Comparison of ENCODE assay signal across 8 mouse cellular contexts in genomic region chrX:37190755-37191104, GRCm38 (mm10). TPM values are rescaled to one million over a fixed set of nuclear protein-coding genes. Genes with fewer than 3 reads are reported as not detected.
DNase-seq lines count a peak whose midpoint lies in the region; ATAC-seq and TF ChIP-seq lines count a peak whose summit lies in the region.

No protein-coding gene starts in this region.

- DNase-seq in liver, adult 2 months (ENCODE audit: extremely low read depth, low read depth, low spot score): no peak
- DNase-seq in liver: no peak
- DNase-seq in embryonic facial prominence, embryonic 10.5 days (ENCODE audit: low spot score): no peak
- no peak for DNase-seq in hindbrain, postnatal 0 days (ENCODE audit: low spot score)
- no peak for DNase-seq in embryo, embryonic 10 days (ENCODE audit: low spot score)
- no peak for DNase-seq in kidney, postnatal 36 days
- no peak for DNase-seq in adrenal gland, postnatal 36 days

- H3K9me3 ChIP-seq in embryonic facial prominence, embryonic 10.5 days: no peaks in the 10 kb centered on the region
- H3K9me3 ChIP-seq in hindbrain, postnatal 0 days (ENCODE audit: low read length): no peaks in the 10 kb centered on the region

- peak; percentile 79 for ATAC-seq in hindbrain, postnatal 0 days

- no peak overlapping the region for H3ac ChIP-seq in myocyte (ENCODE audit: control insufficient read depth, insufficient read length)

- peak overlapping the region; percentile 79 for H3K9ac ChIP-seq in liver, adult 2 months (ENCODE audit: low read depth, low read length)
- H3K9ac ChIP-seq in hindbrain, postnatal 0 days (replicated peaks; ENCODE audit: low read length): peak overlapping the region; percentile 37

- H3K27me3 ChIP-seq in liver, adult 2 months (ENCODE audit: control insufficient read depth, insufficient read depth, low read length): no peaks in the 10 kb centered on the region
- H3K27me3 ChIP-seq in embryonic facial prominence, embryonic 10.5 days (replicated peaks; ENCODE audit: low read depth, poor library complexity, severe bottlenecking): no peaks in the 10 kb centered on the region
- no peaks in the 10 kb centered on the region for H3K27me3 ChIP-seq in hindbrain, postnatal 0 days (ENCODE audit: insufficient read depth, low read length)
- no peaks in the 10 kb centered on the region for H3K27me3 ChIP-seq in myocyte (ENCODE audit: control insufficient read depth, insufficient read depth, insufficient read length)

- TF ChIP-seq CTCF in liver, adult 2 months (IDR thresholded peaks at IDR 0.05; ENCODE audit: low read depth, low read length): no peak
- no peak for TF ChIP-seq CTCF in hindbrain, postnatal 0 days (IDR thresholded peaks at IDR 0.05; ENCODE audit: low read depth)

- no peaks in the 10 kb centered on the region; the same call in 1 of the 2 replicates for H3K36me3 ChIP-seq in liver, adult 2 months (ENCODE audit: control insufficient read depth, insufficient read depth, low read length)
- H3K36me3 ChIP-seq in embryonic facial prominence, embryonic 10.5 days (replicated peaks): no peaks in the 10 kb centered on the region
- H3K36me3 ChIP-seq in hindbrain, postnatal 0 days (ENCODE audit: insufficient read depth, low read length): no peaks in the 10 kb centered on the region
- no peaks in the 10 kb centered on the region for H3K36me3 ChIP-seq in myocyte (ENCODE audit: control insufficient read depth, insufficient read depth)

- peaks cover 5% of the 10 kb centered on the region for H3K4me1 ChIP-seq in liver, adult 2 months (ENCODE audit: control insufficient read depth, insufficient read depth, low read length)
- no peaks in the 10 kb centered on the region for H3K4me1 ChIP-seq in embryonic facial prominence, embryonic 10.5 days
- no peaks in the 10 kb centered on the region for H3K4me1 ChIP-seq in hindbrain, postnatal 0 days (ENCODE audit: insufficient read depth, low read length)

- H3K27ac ChIP-seq in liver, adult 2 months (replicated peaks; ENCODE audit: insufficient read depth, low read depth, low read length): peak overlapping the region; percentile 46; the same call in 1 of the 2 replicates
- peak overlapping the region; percentile 82; the same call in 1 of the 2 replicates for H3K27ac ChIP-seq in embryonic facial prominence, embryonic 10.5 days (replicated peaks)
- H3K27ac ChIP-seq in hindbrain, postnatal 0 days: peak overlapping the region; percentile 75; the same call in 1 of the 2 replicates

- H3K4me3 ChIP-seq in liver, adult 2 months (ENCODE audit: insufficient read depth, low read depth, low read length): peak overlapping the region; percentile 99
- peak overlapping the region; percentile 68 for H3K4me3 ChIP-seq in embryonic facial prominence, embryonic 10.5 days
- peak overlapping the region; percentile 39 for H3K4me3 ChIP-seq in hindbrain, postnatal 0 days (ENCODE audit: low read length)
- H3K4me3 ChIP-seq in myocyte: peak overlapping the region; percentile 65

- 1% methylated on average over 10 of the region's 20 CpGs for WGBS in liver, adult 2 months
- WGBS in embryonic facial prominence, embryonic 10.5 days: 25% methylated on average over 20 of the region's 20 CpGs
- WGBS in hindbrain, postnatal 0 days: 39% methylated on average over 20 of the region's 20 CpGs

- no peaks in the 10 kb centered on the region; the same call in 1 of the 2 replicates for H3K79me2 ChIP-seq in liver, adult 2 months (ENCODE audit: control insufficient read depth, insufficient read depth, low read length)
- no peaks in the 10 kb centered on the region for H3K79me2 ChIP-seq in myocyte (ENCODE audit: control insufficient read depth, insufficient read depth)

- H3K4me2 ChIP-seq in hindbrain, postnatal 0 days (ENCODE audit: low read depth, low read length): peak overlapping the region; percentile 59
- H3K4me2 ChIP-seq in myocyte (ENCODE audit: low read depth): peak overlapping the region; percentile 64

- TF ChIP-seq POLR2A in liver, adult 2 months (IDR thresholded peaks at IDR 0.05; ENCODE audit: extremely low read depth, insufficient read depth, low read length): no peak
- TF ChIP-seq POLR2A in myocyte (IDR thresholded peaks at IDR 0.05; ENCODE audit: insufficient read length, low read depth): no peak

TF ChIP-seq in myocyte, 11 proteins besides CTCF, POLR2A, EP300 and RAD21:
- TF ChIP-seq TCF3 (IDR thresholded peaks at IDR 0.05; ENCODE audit: insufficient read length, low read depth) (no peak), MYOD1 (IDR thresholded peaks at IDR 0.05; ENCODE audit: control insufficient read depth in 1 of 3, insufficient read length in 2 of 3, low read depth in 2 of 3) (no peak), REST (IDR thresholded peaks at IDR 0.05; ENCODE audit: insufficient read depth, insufficient read length) (no peak), MYOG (IDR thresholded peaks at IDR 0.05; ENCODE audit: control insufficient read depth in 1 of 3, insufficient read depth in 1 of 3, insufficient read length in 2 of 3, low read depth in 2 of 3) (no peak), POLR2AphosphoS2 (IDR thresholded peaks at IDR 0.05; ENCODE audit: insufficient read length, low read depth) (no peak), SRF (IDR thresholded peaks at IDR 0.05; ENCODE audit: control insufficient read depth, insufficient read length, low read depth) (no peak), CEBPB (IDR thresholded peaks at IDR 0.05; ENCODE audit: insufficient read depth, poor library complexity, severe bottlenecking) (no peak), TCF12 (IDR thresholded peaks at IDR 0.05; ENCODE audit: insufficient read depth, poor library complexity, severe bottlenecking) (no peak), E2F4 (IDR thresholded peaks at IDR 0.05; ENCODE audit: insufficient read depth) (no peak), MAX (IDR thresholded peaks at IDR 0.05; ENCODE audit: low read depth) (no peak), USF1 (IDR thresholded peaks at IDR 0.05; ENCODE audit: low read depth) (no peak)

RNA-seq across cellular contexts. Expression of gene Ndufa1, which starts 0.2 kb away (rescaled TPM):
- total RNA-seq in liver, adult 2 months (2014; rRNA removed): 297 and 311 TPM in 2 replicates
- 260 and 276 TPM in 2 replicates for polyA plus RNA-seq in liver, adult 2 months (2012; rRNA removed)
- polyA plus RNA-seq in embryonic facial prominence, embryonic 10.5 days (2016; fragmentation: Nextera tagmentation; extraction: Ambion mirVana): 365 and 368 TPM in 2 replicates
- 126 and 135 TPM in 2 replicates for total RNA-seq in hindbrain, postnatal 0 days (2014; rRNA removed)
- 905 and 915 TPM in 2 replicates for polyA plus RNA-seq in hindbrain, postnatal 0 days (2015; fragmentation: Nextera tagmentation; extraction: Ambion mirVana)
- 250 TPM for polyA plus RNA-seq in myocyte (2012; fragmentation: generic; extraction: Trizol)
- total RNA-seq in adrenal gland, postnatal 36 days (2021): 100 to 1,000 TPM; 458 to 480 TPM

RNA-seq across cellular contexts. Expression of gene Rnf113a1, which starts 0.3 kb away (rescaled TPM):
- total RNA-seq in liver, adult 2 months (2014; rRNA removed): 0.87 and 1.1 TPM in 2 replicates
- 1.4 and 1.7 TPM in 2 replicates for polyA plus RNA-seq in liver, adult 2 months (2012; rRNA removed)
- 11.3 and 11.8 TPM in 2 replicates for polyA plus RNA-seq in embryonic facial prominence, embryonic 10.5 days (2016; fragmentation: Nextera tagmentation; extraction: Ambion mirVana)
- total RNA-seq in hindbrain, postnatal 0 days (2014; rRNA removed): 7.3 and 7.6 TPM in 2 replicates
- polyA plus RNA-seq in hindbrain, postnatal 0 days (2015; fragmentation: Nextera tagmentation; extraction: Ambion mirVana): 27.3 and 27.9 TPM in 2 replicates
- 3.0 TPM for polyA plus RNA-seq in myocyte (2012; fragmentation: generic; extraction: Trizol)
- total RNA-seq in adrenal gland, postnatal 36 days (2021): 1 to 10 TPM; 4.2 to 4.8 TPM

RNA-seq across cellular contexts. Expression of gene Gm9, which starts 20.1 kb away (rescaled TPM):
- total RNA-seq in liver, adult 2 months (2014; rRNA removed): not detected in 2 replicates
- polyA plus RNA-seq in liver, adult 2 months (2012; rRNA removed): not detected in 2 replicates
- polyA plus RNA-seq in embryonic facial prominence, embryonic 10.5 days (2016; fragmentation: Nextera tagmentation; extraction: Ambion mirVana): not detected in 2 replicates
- not detected in 2 replicates for total RNA-seq in hindbrain, postnatal 0 days (2014; rRNA removed)
- not detected in 2 replicates for polyA plus RNA-seq in hindbrain, postnatal 0 days (2015; fragmentation: Nextera tagmentation; extraction: Ambion mirVana)
- polyA plus RNA-seq in myocyte (2012; fragmentation: generic; extraction: Trizol): not detected
- total RNA-seq in adrenal gland, postnatal 36 days (2021): not detected

RNA-seq across cellular contexts. Expression of gene Akap14, which starts 22.1 kb away (rescaled TPM):
- total RNA-seq in liver, adult 2 months (2014; rRNA removed): not detected in 2 replicates
- polyA plus RNA-seq in liver, adult 2 months (2012; rRNA removed): not detected in 2 replicates
- 0.14 TPM in 1 of 2 replicates, not detected in the other for polyA plus RNA-seq in embryonic facial prominence, embryonic 10.5 days (2016; fragmentation: Nextera tagmentation; extraction: Ambion mirVana)
- not detected in 2 replicates for total RNA-seq in hindbrain, postnatal 0 days (2014; rRNA removed)
- polyA plus RNA-seq in hindbrain, postnatal 0 days (2015; fragmentation: Nextera tagmentation; extraction: Ambion mirVana): 0.23 and 0.44 TPM in 2 replicates
- polyA plus RNA-seq in myocyte (2012; fragmentation: generic; extraction: Trizol): not detected
- not detected for total RNA-seq in adrenal gland, postnatal 36 days (2021)

RNA-seq across cellular contexts. Expression of gene Rhox1, which starts 31.3 kb away (rescaled TPM):
- not detected in 2 replicates for total RNA-seq in liver, adult 2 months (2014; rRNA removed)
- polyA plus RNA-seq in liver, adult 2 months (2012; rRNA removed): not detected in 2 replicates
- polyA plus RNA-seq in embryonic facial prominence, embryonic 10.5 days (2016; fragmentation: Nextera tagmentation; extraction: Ambion mirVana): not detected in 2 replicates
- not detected in 2 replicates for total RNA-seq in hindbrain, postnatal 0 days (2014; rRNA removed)
- polyA plus RNA-seq in hindbrain, postnatal 0 days (2015; fragmentation: Nextera tagmentation; extraction: Ambion mirVana): not detected in 2 replicates
- polyA plus RNA-seq in myocyte (2012; fragmentation: generic; extraction: Trizol): not detected
- total RNA-seq in adrenal gland, postnatal 36 days (2021): not detected

Comparison
In these comparisons a context has a peak if more than half of its experiments do, and no peak if none do; other contexts are left out.
1. H3K4me3 ChIP-seq: peak in every context shown above with its lines; median percentile 99 in liver, adult 2 months; 68 in embryonic facial prominence, embryonic 10.5 days; 65 in myocyte; 39 in hindbrain, postnatal 0 days.